Mouse (Mus musculus): ENCODE results near the gene Cd6.
A peak's percentile ranks its signal among the peaks of the same experiment; 100 is the strongest.

The Cd6 gene

DNA sequence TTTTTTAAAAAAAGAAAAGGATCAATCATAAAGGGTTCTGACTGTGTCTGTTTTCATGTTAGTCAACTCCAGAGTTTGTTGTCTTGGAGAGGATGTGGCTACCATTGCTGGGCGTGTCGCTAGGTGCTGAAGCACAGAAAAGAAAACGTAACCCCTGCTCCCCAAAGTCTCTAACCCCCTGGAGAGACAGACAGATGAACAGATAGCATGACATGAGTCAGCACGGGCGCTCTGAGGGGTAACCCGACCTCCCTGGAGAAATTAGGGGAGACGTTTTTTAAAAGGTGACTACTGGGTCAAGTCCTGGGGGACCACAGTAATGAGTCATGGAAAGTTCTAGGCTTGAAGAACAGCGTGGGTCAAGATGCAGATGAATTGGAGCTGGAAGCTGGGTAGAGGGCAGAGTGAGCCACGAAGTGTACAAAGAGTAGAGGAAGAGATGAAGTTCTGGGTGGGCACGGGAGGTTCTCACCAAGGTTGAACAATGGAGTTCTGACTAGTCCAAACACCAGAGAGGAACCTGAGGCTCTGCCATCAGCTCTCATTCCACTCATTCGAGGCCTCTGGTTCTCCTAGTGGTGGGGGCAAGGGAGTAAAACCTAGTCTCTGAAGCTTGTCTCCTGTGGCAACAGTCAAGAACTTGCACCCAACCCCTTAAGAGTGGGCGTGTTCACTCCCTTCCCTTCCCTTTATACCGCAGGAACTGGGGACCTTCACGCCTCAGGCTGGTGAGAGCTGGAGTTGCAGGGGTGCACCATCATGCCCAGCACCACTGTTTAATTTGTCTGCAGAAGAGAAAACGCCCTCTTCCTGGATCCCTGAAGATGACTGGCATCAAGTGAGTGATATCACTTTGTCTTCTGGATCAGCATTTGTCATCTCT, 9.4 kb upstream of the Cd6 start, which contains the start of gene Slc15a3:
Gene Slc15a3 (plus strand): TSS at position 718 of the 883 bp plus-strand sequence.
- no peak for DNase-seq (ENCODE audit: low read depth, low spot score)

DNA sequence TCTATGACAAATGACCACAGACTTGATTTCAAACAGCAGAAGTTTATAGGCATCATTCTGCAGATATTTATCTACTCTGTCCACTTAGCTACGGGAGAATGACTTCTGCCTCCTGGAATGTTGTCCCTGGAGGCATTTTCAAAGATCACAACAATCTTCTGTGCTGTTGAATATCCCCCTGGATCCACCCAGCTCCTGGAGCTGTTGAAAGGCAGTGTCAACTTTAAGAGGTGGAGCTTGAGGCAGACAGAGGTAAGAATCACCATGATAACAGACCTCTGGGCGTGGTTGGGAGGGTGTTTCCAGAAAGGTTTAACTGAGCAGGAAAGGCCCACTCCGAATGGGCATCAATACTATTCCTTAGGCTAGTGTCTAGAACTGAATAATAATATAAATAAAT, 5.8 kb upstream of the Cd6 start:
- no peak for DNase-seq (ENCODE audit: low read depth, low spot score)

DNA sequence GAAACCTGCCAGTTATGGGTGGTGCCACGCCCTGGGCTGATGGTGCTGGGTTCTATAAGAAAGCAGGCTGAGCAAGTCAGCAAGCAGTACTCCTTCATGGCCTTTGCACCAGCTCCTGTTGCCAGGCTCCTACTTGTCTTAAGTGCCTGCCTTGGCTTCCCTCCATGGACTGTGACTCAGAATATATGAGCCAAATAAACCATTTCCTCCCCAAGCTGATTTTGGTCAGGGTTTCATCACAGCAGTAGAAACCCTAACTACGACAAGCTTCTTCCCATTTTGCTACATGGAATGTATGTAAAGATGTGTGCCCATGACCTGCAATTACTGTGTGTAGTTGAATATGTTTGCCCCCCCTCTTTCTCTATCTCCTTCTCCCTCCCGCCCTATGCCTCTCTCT, 3.8 kb upstream of the Cd6 start:
- no peak for DNase-seq (ENCODE audit: low read depth, low spot score)

DNA sequence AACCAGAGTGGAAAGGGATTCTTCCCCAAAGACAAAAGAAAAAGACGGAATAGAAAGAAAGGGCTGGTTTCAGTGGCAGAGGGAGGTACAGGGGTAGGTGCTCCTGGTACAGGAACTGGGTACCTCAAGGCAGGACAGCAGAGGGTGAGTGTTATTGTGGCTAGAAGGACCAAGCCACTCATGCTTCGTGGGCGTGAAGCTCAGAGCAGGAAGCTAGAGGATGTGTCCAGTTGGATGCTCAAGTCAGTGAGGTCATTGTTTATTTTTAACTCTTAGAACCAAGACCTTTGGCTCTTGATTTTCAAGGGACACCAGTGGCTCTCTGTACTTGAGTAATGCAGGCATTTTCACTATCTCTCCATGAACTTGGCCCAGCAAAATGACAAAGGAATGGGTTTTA, 2.2 kb upstream of the Cd6 start:
- DNase-seq (ENCODE audit: low read depth, low spot score), result no peak

DNA sequence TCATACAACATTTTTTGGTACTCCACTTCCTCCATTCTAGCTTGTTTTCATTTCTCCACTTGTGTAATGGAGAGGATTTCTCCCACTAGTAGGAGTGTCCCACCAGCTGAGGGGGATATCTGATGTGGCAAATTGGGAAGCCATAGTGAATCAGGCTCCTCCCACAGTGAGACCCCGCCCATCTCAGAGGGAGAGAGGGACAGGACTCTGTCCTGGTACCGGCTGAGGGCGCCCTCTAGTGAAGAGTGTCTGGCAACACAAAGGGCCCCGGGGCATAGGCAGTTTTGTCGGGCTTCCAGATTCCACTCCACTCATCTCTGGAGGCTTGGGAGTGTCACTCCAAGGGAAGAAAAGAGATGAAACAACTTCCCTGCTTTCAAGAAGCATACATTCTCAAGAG, 1.6 kb upstream of the Cd6 start:
- DNase-seq (ENCODE audit: low read depth, low spot score), result no peak

DNA sequence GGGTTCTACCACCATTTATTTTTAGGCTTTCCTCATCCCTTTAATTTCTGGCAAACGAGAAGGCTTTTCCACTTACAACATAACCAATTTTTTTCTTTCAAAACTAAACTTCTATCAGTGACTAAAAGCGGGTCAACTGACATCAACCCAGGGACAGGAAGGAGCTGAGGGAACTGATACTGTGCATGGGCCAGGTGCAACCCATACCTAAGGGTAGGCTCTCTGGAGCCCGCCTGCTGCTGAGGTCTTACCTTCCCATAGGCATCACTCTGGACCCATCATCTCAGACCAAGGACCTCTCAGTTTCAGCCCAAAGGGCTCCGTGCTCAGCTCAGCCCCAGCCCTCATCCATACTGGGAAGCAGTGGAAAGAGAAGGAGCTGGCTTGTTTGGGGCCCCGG, 1.5 kb downstream of the Cd6 start:
- no peak for DNase-seq (ENCODE audit: low read depth, low spot score)

DNA sequence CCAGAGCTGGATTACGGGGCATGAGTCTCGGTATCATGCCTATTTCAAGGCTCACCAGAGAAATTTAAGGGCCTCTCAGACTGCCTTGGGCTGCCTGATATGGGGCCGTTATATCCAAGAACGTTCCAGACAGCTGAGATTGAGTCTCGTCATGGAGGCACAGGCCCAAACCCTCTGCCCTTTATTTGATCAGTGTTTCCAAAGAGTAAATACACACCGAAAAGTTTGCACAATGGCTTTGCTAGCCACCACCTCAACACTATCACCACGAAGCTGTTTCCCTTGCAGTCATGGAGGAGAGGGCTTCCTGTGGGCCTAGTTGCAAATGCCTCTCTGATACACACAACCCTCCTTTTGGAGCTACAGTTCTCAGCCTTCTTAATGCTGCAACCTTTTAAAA, 5.8 kb downstream of the Cd6 start:
- DNase-seq (ENCODE audit: low read depth, low spot score), result no peak

DNA sequence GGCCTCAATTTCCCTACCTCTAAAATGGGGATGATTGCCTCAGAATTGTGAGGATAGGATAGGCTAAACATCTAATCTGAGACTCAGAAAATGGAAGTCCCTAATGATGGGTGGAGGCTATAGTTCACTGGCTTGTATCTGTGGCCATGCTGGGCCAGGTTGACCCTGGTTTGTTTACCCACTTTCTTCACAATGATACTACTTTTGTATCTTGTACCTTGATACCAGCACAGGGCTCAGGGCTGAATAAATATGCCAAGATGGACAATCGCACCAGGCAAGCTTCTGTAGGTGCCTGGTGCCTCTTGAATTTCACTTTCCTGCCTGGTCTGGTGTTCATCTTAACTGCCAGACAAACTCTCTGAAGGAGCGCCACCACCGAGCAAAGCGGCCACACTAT, 7.3 kb downstream of the Cd6 start:
- DNase-seq (ENCODE audit: low read depth, low spot score), result no peak

DNA sequence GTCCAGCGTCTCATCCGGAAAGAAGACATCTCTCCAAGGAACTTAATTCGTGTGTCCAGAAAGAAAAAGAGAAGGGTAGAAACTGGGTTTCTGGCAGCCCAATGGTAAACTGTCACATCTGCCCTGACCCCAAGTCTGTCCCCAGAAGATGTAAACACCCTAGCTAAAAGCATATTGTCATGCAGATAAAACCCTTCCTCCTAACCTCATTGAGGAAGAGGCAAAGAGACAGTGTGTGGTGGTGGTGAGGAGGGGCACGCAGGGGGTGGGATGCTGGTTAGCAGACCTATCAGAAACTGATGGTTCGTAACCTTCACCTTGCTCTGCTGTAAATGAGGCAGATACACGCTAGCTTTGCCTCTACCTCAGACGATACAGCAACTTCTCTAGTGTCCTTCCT, 8.5 kb downstream of the Cd6 start:
- no peak for DNase-seq (ENCODE audit: low read depth, low spot score)

DNA sequence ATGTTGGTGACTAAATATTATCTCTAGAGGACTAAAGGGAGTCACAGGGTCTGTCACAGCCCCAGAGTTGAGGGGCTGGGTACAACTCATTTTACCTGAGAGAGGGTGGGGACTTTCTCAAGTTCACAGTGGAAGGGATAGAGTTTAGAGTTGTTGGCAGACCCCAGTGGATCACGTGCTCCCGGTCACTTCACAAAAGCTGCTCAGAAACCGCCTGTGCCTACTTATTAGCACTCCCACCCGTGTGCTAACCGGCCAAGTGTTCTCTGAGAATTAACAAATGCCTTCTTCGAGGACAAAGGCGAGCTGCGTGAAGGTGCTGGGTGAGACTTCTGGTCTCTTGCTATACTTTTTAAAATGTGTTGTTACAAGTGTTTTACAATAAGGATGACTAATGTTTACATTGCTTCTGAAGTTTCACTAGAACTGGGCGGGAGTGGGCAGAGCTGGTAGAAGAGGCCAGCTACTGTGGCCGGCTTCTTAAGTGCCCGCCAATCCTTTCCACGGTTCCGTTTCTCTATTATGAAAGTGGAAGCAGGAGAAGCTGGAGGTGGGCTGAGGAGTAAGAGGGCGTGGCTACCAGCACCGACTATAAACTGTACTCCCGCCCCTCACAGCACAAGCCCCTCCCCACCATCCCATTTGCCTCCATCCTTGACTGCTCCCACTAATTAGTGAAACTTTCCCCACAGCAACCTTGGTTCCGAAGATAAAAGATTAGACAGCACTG, 11.5 kb downstream of the Cd6 start:
- no peak for DNase-seq (ENCODE audit: low read depth, low spot score)

DNA sequence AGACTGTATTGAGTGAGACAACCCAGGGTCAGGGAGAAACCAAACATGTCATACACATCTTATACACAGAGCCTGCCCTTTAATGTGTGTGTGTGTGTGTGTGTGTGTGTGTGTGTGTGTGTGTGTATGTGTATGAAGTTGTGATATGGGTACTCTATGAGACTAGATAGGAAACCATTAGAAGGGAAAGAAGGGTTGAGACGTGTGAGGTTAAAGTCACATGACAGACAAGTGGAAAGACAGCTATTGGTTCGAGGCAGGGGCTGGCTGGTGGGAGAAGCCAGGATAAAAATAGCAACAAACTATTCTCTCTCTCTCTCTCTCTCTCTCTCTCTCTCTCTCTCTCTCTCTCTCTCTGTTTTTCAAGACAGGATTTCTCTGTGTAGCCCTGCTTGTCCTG, 13.4 kb downstream of the Cd6 start:
- DNase-seq (ENCODE audit: low read depth, low spot score), result no peak

DNA sequence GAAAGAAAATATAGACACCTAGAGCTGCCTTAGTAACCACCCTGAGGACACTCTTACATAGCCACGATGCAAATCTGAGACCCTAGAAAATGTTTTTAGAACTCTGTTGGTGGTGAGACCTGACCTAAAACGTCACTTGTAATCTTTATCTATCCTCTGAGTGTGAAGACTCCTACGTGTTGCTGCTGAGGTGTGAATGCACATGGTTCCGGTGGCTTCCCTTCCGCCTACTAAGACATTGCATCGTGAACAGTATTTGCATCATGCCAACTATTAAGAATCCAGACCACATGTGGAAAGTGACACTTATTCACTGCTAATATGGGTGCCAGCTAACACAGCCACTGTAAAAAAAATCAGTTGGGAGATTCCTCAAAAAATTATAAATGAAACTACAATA, 14.0 kb downstream of the Cd6 start:
- DNase-seq (ENCODE audit: low read depth, low spot score), result no peak

DNA sequence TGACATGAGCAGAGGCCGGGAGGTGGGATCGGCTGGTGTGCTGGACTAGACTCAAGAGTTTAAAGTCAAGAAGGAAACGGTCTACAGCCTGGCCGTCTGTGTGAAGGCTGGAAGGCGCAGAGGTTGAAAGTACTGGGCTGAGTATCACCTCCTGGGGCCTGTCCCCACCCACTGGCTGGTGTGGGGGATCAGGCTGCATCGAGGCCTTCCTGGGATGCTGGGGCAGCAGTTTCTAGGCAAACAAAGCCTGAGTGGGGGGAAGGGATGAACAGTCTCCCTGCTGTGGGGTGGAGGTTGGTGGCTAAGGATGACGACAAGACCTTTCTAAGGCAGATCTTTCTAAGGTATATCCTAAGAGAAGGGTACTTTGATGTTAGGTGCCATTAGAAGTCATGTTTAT, 16.0 kb downstream of the Cd6 start:
- no peak for DNase-seq (ENCODE audit: low read depth, low spot score)

DNA sequence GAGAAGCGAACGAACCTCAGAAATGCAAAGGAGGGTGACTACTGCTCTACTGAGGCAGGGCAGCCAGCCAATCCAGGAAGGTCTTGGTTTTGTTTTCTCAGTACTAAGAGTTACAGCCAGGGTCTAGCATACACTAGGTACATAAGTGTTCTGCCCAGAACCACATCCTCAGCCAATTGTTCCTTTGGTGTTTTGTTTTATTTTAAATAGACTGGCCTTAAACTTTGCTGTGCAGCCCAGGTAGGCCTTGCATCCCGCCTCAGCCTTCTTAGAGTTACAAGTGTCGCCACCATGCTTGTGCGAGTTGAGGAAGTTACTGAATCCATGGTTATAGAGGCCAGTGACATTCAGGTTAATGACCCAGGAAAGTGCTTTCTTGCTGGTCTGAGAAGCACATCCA, 16.8 kb downstream of the Cd6 start:
- DNase-seq (ENCODE audit: low read depth, low spot score), result no peak

DNA sequence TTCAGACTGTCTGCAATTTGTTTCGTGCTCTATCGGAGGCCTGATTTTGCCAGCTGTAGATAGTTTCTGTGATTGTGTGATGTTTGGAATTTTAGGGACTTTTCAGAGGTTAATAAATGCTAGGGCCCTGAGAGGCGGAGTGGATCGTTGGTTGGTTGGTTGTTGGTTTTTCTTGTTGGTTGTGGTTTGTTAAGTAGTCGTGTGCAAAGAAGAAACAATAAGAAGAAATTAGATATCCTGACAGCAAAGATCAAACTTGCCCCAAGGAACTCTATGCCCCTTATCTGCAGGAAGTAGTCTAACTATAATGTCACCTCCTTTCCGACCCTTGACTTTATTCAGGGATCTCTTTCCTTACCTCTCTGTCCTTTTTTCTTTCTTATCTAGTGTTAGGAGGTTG, 18.4 kb downstream of the Cd6 start:
- DNase-seq (ENCODE audit: low read depth, low spot score), result no peak

DNA sequence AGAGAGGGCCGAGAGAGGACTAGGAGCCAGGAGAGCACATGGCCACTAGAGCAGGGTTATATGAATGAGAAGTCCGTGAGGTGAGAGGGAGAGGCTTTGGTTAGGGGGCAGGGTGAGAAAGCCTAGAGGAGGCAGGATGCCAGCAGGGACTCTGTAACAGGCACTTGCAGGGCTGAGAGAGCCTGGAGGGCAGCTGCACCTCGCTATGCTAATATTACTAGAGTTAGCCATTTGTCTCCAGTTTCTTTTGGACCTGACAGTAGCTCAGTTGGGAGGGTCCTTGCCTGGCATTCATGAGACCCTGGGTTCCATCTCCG, 19.7 kb downstream of the Cd6 start:
- DNase-seq (ENCODE audit: low read depth, low spot score), result no peak

DNA sequence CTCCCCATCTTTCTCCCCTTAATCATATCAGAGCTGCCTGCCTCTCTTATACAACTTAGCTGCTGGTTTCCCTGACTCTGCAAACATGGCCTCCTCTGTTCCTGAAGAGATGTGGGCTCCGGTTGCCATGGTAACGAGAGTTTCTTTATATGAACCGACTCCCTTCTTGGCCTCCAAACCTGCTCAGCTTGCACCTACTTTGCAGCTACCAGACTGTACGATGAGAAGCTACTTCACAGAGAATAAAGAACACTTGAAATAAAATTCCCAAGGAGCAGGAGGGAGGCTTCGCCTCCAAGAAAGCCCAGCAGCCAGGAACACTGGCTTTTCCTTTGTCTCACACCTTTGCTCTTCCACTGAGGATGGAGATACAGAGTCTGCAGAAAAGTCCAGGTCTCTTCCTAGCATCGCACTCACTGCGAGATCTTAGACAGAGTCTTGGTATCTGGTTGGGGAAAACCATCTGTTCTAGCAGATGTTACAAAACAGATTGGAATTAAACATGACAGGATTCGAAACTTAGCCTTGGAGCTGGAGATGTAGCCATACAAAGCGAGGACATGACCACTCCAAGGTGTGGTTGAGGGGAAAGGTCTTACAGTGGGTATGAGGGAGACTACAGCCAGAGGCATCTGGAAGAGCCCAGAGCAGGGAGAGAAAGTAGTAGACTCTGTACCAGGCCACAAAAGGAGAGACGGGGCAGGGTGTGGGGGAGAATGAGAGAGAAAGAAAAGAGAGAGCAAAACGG, 20.3 kb downstream of the Cd6 start:
- DNase-seq (ENCODE audit: low read depth, low spot score), result peak; percentile 96

DNA sequence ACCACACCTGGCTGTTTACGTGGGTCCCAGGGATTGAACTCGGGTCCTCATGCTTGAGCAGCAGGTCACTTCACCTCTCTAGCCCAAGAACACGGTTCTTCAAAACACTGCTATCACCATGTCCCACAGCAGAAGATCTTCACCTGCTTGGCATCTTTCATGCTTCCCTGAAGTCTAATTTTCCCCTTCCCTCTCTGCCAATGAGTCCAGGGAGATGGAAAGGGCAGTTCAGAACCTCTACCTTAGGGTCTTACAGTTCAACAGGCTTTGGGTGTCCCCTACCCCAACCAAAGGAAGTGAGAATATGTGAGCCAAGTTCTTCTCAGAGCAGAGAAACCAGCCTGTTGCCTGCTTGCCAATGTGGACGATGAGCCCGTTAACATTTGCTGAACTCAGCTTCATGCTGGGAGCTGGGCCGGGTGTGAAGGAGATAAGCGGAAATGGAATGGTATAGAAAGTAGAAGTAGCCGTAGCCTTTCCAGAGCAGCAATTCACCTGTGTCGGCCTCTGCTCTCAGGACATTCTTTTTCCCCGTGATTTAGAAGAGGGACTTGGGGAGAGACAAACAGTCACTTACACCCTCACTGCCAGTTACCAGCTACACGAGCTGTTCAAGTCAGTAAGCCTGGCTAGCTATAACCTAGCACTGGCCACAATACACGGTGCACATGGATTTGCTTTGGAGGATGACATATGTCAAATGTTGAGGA, 21.2 kb downstream of the Cd6 start:
- no peak for DNase-seq (ENCODE audit: low read depth, low spot score)

DNA sequence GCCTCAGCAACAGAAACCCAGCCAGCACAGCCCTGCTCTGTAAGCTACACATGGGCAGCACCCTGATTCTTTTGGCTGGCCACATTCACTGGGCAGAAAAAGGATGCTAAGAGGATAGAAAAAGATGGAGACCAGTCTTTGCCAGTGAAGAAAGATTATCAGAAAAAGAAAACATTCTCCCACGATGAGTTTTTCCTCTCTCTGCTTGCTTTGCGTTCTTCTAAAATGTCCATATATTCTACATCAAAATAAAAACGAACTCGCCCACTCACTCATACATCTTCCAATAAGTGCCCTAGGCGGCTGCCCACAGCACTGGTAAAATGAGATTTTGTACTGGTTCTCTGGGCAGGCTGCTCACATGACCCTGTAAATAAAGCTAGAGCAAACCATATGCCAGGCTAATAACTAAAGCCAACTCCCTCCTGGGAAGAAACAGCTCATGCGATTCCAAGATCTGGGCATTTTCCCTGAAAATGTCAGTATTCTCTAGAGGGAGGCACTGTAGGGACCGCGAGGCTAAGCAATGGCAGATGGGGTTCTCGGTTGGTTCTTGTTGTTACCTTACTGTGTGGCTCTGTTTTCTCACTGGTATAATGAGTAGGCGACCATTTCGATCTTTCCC, 24.1 kb downstream of the Cd6 start:
- DNase-seq (ENCODE audit: low read depth, low spot score), result no peak

DNA sequence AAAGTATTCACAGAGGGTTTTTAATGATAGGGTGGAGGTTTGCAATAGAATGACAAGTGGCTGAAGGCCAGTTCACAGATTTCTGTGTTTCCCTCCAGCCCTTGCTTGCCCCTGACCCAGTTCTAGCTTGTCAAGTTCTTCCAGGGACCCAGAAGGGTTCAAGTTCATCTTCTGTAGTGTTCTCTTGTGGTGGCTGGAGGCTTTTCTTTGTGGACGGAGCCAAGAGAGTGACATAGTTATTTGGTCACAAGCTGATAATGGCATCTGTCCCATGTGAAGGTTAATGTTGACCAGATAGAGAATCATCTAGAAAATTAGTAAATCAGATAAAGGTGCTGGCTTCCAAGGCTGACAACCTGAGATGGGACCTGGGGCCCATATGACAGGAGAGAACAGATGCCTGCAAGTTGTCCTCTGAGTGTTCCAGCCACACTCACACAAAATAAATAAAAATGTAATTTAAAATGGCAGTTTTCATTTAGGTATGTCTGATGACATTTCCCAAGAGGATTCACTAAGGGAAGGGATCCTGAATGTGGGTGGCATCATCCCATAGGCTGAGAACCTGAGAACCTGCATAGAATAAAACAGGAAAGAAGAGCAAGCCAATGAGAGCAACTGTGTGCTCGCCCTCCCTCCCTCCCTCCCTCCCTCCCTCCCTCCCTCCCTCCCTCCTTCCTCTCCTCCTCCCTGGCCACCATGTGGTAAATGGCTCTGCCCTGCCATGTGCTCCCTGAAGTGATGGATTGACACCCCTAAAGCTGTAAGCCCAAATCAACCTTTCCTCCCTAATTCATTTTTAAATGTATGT, 24.8 kb downstream of the Cd6 start:
- no peak for DNase-seq (ENCODE audit: low read depth, low spot score)

DNA sequence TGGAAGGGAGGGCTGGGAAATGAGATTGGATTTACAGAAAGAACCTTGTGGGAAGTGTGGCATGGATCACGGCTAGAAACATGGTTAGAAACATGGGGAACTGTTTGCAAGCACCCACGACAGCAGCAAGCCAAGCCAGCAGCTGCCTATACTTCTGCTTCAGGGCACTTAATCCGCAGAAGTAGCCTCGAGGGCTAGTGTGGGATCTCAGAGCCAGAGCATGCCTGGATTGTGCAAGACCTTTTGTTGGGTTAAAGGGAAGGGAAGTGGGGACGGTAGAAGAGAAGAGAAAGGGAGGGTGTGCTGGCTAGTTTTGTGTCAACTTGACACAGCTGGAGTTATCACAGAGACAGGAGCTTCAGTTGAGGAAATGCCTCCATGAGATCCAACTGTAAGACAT, 26.1 kb downstream of the Cd6 start:
- no peak for DNase-seq (ENCODE audit: low read depth, low spot score)
